Mouse (Mus musculus) thymus, postnatal 36 days (tissue): ENCODE measurements around the gene Adpgk.

Experiments
- DNase-seq, 2 experiments: peaks; one replicate each; pipeline ENCODE4 v3.0.0; 2022; ENCODE audit warnings: mixed read lengths in 2 of 2

The Adpgk gene

DNA sequence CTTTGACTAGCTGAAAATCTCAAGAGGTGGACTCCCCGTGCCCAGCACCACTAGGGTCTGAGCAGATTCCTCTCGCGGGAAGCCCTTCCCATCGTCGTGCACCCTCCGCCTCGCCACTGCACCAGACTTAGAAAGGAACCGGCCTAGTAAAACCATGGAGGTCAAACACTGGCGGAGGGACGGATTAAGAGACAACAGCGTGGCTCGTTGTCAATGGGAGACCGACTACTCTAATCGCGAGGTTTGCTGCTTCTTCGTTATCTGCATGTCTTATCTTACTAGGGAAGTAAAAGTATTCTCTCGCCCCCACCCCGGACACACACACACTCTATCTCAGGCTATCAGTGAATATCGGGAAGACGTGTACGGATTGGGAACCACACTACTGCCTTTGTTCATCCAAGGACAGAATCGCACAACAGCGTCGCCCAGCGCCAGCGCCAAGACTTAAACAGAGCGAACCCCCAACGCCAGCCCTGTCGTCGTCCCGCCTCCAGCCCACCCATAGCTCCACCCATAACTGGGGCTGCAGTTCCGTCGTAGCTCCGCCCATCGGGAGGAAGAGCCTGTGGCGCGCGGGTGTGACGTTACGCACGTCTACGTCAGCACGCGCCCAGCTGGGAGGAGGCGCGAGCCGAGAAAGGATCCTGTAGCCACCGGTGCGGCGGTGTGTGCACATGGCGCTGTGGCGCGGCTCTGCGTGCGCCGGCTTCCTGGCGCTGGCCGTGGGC, at the start of gene Adpgk:
TSS of gene Adpgk (plus strand) at position 602 of the 731 bp plus-strand sequence.
- DNase-seq: peak; percentile 98 to 99

DNA sequence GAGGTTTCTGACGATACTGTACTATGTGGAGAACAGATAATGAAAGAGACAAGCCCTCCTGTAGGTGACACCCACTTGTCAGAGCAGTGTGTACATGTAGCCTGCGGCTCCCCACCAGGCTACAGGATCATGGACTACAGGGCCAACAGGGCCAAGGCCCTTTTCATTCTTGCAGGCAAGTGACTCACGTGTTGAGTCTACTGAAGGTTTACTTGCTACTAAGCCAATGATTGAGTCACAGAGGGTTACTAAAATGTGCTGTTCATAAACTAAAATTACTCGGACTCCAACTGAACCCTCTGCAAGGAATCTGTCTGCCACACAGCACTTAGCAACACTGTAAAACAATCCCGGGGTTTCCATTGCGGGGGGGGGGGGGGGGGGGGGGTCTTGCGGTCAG, 46.2 kb upstream of the Adpgk start:
- no peak for DNase-seq

DNA sequence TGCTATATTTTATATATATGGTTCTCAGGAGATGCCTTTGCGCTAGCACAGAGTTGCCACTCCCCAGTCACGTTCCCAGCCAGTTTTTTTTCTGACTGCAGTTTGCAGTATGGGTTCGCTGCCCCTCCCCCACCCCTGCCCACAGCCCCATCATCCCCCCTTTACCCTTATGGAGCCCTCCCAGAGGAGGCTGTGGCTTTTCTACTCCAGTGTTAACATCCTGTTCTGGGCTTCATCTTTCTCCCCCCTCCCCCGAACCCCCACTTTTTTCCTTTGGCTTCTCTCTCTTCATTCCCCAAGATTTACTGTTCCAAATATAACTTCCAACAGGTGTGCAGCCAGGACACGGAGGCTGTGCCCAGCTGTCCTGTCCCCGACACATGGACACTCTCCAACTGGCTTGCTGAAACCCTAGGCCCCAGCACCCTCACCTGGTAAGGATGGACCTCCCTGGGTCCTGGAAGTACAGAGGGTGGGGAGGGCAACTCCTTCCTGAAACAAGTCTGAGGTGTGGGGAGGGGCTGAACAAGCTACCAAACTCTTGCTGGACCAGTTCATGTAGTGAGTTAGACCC, 44.8 kb upstream of the Adpgk start:
- DNase-seq: no peak

DNA sequence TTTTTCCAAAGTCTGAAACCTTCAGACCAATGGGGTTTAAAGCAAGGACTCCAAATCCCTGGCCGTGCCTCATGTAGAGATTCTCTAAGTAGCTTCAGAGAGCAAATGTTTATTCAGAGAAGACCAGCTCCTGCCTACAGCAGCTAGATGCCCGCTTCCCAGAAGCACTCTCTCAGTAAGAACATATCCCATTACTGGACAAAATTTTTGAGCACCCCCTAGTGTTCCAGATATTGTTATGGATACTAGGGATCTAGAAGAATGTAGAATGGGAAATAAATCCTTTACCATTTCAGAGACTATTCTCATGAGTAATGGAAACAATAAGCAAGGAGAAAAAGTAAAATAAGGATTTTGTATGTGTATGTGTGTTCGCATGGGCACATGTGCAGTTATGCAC, 42.0 kb upstream of the Adpgk start:
- no peak for DNase-seq

DNA sequence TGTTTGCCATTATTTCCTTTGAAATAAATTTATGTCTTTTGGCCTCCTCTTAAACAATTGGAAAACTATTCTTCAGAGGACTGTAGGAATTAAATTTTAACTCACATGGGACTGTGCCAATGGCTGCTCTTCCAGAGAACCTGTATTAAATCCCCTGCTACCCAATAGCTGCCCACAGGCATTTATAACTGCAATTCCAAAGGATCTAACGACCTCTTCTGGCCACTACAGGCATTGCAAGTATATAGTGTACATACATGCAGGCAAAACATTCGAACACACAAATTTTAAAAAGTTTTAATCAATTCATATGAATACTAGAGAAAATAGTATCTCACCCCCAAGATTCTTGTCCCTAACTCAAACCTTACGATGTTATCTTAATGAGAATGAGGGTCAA, 41.1 kb upstream of the Adpgk start:
- DNase-seq: no peak

DNA sequence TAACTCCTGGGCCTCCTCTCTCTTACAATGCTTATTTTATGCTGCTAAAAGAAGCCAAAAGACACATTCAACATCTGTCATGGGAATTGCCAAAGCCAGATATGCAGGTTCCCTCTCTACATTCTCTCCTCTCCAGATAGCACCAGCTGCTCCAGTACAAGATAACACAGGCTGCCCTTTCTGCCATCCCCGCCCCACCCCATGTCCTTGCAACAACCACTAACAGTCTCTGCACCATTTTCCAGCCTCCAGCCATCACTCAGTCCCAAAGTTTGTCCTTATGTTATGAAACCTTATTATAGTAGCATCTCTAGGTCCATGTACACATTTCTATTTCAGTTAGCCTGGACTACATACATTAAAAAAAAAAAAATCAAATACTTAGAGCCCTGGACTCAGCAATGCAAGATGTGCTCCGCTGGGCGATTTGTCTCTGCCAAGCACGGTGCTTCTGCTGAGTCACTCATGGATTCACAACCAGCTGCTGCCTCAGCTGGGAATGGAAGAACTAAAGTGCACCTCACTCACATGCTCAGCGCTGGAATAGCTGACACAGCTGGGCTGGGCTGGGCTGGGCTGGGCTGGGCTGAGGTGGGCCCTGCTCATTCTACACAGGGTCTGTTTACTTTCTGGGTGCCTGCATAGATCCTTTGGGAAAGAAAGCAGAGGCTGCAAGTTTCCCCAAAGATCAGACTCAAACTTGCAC, 36.5 kb upstream of the Adpgk start:
- no peak for DNase-seq

DNA sequence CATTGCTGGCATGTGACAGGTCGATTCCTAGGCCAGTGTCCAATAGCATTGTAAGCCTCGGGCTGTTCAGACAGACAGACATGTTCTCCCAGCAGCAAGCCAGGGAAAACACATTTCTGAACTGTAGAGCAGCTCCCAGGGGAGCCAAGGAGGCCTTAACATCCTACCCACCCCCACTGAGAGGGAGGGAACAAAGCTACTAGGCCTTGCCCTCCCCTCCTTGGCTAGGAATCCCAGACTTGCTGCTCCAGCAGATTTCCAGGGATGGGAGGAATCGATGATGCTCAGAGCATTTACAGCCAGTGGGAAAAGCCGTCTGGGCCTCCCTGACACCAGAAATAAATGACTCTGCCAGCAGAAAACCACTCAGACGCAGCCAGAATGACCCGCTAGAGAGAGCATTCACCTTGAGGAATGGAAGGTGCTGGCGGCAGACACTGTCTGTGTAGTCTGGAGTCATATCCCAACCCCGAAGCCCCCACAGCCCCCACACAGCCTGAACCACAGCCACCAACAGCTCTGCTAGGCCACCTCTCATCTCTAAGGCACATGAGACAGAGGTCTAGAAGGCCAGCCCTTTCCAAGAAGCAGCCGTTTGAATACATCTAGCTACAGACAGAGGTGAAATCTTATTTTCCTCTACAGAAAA, 31.4 kb upstream of the Adpgk start:
- DNase-seq: no peak

DNA sequence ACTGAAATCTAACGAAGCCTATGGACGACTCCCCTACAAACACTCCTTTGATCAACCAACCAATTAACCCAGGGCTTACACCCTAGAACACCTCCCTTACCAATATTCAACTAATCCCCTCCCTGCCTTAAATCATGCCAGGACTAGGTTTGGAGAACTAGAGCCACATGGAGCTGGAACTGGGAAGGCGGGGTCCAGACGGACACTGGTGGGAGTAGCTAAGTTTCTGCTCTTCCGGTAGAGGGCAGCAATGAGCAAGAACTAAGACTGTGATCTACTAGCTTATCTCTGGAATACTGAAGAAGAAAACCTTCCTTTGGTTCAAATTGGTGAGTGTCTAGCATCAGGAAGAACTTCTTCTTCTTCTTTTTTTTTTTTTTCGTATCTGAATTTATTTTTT, 25.0 kb upstream of the Adpgk start:
- DNase-seq: no peak

DNA sequence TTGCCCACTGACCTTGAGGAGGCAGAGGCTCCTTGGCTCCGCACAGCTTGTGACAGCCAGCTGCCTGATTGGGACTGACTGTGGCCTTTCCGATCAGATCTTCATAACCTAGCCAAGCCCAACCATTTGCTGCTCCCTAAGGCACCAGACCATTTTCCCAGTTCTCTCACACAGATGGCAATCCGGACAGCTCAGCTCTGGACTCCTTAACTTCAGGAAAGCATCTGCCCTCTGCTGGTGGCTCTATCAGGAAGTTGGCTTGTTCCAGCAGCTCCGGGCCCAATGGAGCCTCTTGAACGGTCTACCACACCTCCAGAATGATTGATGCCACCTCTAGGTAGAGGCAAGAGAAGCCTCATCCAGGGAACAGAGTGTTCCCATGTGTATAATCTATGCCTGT, 21.6 kb upstream of the Adpgk start:
- DNase-seq: no peak

DNA sequence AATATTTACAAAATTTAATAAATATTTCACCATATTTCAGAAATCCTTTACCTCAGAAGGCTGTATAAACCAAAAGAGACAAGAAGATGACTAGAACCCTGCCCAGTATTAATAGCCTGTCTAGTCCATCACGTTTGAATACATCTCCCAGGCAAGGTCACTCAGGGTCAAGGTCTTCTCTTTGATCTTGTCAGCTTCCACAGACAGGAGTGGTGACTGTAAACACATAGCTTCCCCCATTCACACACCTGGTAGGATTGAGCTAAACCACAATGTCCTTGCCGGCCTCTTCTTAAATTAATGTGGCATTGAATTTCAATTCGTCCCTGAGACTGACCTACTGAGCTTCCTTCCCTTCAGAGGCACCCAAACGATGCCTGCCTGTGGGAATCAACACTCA, 20.3 kb upstream of the Adpgk start:
- DNase-seq: no peak

DNA sequence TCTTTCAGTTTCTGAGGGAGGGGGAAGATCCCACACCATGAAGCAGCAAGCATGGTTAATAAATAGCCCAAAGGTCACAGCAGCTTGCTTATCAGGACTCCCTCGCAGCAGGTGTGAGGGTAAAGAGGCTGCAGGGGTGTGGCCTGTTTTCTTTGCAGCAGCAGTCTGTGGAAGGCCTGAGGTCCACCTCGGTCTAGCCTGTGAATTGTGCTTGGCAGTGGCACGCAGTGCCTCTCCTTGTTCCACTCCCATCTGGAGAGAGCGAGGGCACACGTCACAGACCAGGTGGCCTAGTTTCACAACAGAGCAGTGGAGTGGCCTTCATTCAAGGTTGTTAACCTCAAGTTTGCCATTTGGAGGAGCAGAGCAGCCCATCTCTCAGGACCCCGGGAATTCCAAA, 19.6 kb upstream of the Adpgk start:
- no peak for DNase-seq

DNA sequence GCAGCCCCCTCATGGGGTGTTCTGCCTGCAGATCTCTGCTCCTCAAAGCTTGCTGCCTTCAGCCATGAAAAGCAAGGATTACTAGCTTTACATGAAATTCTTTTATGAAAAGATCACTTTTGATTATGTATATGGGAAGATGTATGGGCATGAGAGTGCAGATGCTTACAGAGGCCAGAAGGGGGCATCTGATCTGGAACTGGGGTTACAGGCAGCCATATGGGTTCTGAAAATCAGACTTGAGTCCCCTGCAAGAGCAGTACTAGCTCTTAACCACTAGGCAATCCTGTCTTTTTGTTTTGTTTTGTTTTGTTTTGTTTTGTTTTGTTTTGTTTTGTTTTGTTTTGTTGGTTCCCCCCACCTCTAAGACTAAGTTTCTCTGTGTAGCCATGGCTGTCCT, 18.2 kb upstream of the Adpgk start:
- no peak for DNase-seq

DNA sequence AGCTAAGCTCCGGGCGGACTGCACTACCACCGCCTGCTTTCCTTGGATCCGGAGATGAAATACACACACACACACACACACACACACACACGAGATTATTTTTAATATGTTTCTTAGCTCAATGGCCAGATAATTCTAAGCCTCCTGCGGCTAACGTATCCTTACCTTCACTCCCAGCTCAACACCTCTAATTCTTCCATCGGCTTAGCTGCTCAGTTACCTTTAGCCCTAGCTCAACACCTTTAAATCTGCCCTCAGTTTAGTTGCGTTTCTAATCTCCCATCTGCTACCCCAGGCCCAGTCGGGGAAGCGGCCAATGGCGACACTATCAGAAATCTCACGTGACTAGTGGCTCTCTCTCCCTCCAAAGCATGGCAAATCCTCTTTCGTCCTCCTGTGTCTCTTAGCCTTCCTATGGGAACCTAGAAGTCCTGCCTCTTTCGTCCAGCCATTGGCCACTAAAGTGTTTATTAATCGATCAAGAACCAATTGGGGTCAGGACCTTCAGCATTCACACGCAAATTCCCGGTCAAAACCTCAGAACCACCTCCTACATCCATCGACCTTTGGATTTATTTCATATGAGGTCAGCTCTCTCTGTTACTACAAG, 16.4 kb upstream of the Adpgk start:
- no peak for DNase-seq

DNA sequence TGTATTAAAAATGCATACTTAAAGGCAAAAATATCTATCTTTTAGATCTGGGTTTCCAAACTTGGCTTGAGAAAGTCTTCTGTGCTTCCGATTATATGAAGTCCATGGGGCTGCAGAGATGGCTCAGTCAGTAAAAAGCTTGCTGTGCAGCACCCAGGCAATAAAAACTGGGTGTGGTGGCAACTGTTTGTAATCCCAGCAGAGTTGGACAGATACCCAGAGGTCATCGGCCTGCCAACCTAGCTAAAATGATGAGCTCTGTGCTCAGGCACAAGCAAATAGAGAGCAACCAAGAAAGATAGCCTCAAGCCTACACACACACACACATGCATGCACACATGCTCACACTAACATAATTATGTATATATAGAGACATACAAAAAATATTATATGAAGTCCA, 13.2 kb upstream of the Adpgk start:
- no peak for DNase-seq

DNA sequence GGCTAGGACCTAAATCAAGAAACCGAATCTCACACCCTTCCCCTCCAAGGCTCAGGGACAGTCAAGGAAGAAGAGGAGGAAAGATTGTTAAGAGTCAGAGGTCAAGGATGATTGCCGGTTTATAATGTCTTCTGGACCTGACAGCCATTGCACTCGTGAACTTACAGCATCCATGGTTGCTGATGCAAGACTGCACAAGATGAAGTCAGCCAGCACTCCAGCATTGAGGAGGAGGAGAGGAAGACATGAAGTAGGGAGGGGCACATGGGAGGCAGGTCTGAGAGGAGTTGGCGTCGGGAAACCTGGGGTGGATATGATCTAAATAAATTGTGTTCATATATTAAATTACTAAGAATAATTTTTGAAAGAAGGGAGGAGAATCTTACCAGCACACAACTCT, 12.7 kb upstream of the Adpgk start:
- no peak for DNase-seq

DNA sequence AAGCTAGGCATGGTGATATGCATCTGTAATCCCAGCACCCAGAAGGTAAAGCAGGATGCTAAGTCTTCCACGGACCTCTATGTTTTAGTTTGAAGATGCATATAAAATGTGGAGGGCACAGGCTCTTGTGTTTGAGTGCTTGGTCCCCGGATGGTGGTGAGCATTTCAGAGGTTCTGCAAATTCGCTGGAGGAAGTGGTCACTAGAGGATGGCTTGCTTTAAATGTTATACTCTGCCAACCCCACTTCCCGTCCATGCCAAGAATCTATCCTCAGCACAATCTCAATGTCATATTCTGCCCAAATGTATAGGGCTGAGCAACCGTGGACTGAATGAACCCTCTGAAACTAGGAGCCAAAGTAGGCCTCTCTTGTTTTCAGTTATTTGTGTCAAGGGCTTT, 10.5 kb upstream of the Adpgk start:
- DNase-seq: no peak

DNA sequence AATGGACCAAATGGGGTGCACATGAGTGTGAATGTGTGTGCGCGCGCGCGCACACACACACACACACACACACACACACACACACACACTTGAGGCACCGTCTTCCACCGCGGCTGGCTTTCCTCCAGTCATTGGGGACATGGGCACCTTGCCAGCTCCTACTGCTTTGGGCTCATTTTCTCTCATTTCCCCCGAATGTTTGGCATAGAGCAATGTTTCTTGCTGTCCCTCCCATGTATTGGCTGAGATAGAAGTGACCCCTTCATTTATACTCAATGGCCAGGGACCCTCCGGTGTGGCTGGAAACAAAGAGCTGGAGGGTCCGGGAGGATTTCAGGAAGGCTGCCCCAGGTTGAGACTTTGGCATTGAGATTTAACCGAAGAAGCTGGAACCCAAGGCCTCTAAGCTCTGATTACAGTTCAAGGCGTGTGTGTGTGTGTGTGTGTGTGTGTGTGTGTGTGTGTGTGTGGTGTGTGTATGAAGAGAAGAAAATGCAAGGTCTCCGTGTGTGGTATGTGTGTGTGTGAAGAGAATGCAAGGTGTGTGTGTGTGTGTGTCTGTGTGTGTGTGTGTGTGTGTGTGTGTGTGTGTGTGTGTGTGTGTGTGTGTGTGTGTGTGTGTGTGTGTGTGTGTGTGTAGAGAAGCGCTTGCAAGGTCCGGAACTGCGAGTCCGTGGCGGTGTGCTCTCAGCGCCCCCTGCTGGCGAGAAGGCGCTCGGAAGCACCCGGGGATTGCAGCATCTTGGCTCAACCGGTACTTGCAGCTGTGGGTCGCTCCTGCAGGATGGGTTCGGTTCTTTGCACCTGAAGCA, 9.3 kb upstream of the Adpgk start:
- peak; percentile 61 to 62 for DNase-seq

DNA sequence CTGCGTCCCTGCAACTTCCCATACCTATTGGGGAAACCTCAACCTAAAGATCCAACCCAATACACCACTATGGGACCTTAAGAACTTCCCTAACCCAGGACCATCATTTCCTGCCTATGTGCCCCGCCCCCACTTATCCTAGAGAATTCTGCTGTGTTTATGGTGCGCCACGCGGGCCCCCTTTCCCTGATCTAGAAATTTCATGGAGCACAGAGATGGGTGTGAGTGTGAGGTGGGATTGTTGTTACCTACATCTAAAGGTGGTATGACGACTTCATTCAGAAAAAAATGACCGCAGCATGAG, 8.7 kb upstream of the Adpgk start:
- no peak for DNase-seq

DNA sequence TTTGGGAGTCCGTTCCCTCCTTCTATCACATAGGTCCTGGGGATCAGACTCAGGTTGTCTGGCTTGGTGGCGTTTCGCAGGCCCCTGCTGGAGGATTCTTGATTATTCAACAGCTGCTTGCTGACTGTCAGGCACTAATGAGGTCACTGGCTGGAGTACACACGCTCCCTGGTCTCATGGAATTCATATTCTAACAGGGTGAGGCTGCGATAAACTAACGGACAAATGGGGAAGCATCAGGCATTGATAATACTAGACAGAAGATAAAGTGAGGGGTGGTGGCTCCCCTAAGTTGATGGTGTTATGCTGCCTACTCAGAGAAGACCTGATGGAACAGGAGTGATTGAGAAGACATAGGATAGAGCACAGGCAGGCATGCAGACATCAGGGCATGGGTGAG, 5.7 kb upstream of the Adpgk start:
- no peak for DNase-seq

DNA sequence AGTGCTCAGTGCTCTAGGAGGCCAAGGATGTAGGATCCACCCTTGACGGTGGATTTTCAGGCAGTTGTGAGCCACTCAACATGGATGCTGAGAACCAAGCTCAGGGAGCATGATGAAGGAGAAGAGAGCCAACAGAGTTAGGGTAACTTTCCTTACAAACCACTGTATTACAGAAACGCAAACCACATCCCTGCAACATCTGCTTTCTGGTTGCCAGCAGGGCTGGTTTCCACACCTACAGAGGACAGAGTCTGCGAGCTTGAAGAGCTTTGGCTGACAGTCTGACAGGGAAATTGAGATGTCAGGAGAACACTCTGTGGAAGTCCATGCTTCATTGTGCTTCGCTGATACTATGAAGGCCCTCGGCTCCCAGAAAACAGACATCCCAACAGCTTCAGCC, 3.3 kb upstream of the Adpgk start:
- DNase-seq: no peak

DNA sequence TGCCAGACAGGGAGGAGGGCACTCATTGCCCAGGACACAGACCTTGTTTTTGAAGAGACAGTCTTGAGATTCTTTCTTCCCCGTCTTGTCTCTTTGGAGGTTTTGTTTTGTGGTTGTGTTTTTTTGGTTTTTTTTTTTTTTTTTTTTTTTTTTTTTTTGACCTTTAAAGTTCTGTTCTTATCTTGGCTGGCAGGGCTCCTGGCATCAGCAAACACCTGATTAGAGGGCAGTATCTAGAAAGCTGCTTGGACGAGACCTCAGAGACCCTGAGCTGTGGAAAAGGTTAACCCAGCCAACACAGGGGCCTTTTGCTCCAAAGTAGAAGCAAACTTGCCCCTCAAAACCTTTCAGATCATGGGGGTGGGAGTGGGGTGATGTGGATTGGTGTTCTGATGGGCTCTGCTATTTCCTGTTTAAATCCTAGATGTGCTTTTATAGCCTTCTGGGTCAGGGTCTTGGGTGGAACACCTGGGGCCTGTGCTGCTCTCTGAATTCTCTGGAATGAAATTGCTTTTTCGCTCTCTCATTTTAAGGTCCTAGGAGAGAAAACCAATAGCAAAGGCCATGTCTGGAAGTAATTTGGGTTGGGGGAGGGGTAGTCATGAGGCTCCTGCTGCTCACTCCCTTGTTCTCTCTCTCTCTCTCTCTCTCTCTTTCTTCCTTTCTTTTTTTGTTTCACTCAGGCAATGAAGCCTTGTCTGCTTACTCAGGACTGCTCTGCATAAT, 2.5 kb upstream of the Adpgk start:
- no peak for DNase-seq

DNA sequence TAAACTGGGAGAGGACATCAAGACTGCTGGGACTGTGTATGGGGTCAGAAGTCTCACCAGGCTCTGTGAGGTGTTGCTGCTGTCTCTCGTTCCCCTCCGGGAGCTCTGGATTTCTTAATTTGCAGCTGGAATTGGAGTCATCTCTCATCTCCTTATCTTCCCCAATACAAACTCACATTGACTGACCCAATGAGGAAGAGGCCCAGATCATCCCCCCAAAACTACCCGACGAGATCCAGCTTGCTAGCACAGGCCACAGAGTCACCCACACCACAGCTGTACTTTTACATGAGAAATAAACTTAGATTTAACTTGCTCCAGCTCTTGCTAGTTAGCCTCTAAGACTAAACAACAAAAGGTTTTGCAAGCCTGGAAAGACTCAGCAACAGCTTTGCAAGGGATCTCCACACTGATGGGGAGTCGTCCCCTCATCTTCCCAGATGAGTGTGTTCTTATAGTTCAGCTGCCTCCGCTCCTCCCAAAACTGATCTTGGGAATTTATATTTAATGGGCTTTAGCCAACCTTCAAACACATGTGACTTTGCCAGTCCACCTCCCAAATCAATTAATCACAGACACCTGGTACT, 1.7 kb upstream of the Adpgk start:
- DNase-seq: no peak
